Mouse (Mus musculus) embryonic fibroblast, embryonic 13.5 days (primary cell): Measurements from ENCODE around the gene Rhbdd1.

ENCODE experiments used
- CTCF ChIP-seq: IDR thresholded peaks from 2 replicates; pipeline ENCODE4 v1.5.1; 2011; ENCODE audit warnings: mild to moderate bottlenecking, control low read depth, low read length, moderate library complexity, borderline replicate concordance; ENCODE audit not compliant: insufficient read depth
- POLR2A ChIP-seq: IDR thresholded peaks from 2 replicates; pipeline ENCODE4 v1.6.1; 2011; ENCODE audit warnings: low read depth, mild to moderate bottlenecking, control low read depth, low read length, moderate library complexity

DNA sequence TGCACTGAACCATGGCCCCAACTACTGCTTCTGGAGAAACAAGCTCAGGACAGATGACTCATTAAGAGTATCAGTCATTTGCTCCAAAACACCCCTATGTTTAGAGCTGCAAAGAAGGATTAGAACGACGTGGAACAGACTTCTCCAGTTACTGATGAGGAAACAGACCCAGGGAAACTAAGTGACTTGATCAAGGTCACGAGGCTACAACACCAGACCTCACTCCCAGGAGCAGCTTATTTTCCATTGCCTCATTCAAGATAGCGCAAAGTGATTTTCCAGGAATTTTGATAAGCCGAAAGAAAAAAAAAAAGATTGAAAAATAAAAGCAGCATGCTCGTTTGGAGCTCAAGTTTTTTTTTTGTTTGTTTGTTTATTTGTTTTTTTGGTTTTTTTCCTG, 34.4 kb upstream of the Rhbdd1 start:
- TF ChIP-seq POLR2A (no peak), CTCF (no peak)
